ENCODE assay signal across 8 mouse cellular contexts in the genomic region with DNA sequence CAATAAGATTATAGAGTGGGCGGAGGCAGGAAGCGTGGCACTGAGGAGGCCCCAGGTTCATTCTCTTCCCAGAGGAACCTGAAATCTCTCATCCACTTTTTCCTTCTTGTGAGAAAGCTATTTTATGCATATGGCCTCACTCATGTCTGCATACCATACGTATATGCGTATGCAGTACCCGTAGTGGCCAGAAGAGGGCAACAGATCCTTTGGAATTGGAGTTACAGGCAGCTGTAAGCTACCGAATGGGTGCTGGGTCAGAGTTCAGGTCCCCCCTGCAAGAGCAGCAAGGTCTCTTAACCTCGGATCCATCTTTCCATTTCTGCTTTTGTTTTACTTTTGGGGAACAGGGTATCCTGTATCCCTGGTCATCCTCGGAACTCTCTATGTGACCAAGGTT. TPM values are rescaled to one million over a fixed set of nuclear protein-coding genes. Genes with fewer than 3 reads are reported as not detected.
DNase-seq lines count a peak whose midpoint lies in the region; ATAC-seq and TF ChIP-seq lines count a peak whose summit lies in the region.

No protein-coding gene starts in this region.

- no peak overlapping the region for H3K27ac ChIP-seq in hindbrain, embryonic 14.5 days
- H3K27ac ChIP-seq in hindbrain, embryonic 13.5 days: no peak overlapping the region
- H3K27ac ChIP-seq in MEL (ENCODE audit: control insufficient read depth, low read depth, low read length): no peak overlapping the region
- no peak overlapping the region for H3K27ac ChIP-seq in limb, embryonic 10.5 days
- no peak overlapping the region for H3K27ac ChIP-seq in heart, embryonic 12.5 days (ENCODE audit: poor library complexity, severe bottlenecking)

- H3K9me3 ChIP-seq in hindbrain, embryonic 14.5 days (ENCODE audit: control insufficient read depth, low read length): no peaks in the 10 kb centered on the region
- no peaks in the 10 kb centered on the region for H3K9me3 ChIP-seq in hindbrain, embryonic 13.5 days
- no peaks in the 10 kb centered on the region for H3K9me3 ChIP-seq in MEL (replicated peaks; ENCODE audit: insufficient read depth, low read length)
- H3K9me3 ChIP-seq in limb, embryonic 10.5 days (replicated peaks): no peaks in the 10 kb centered on the region
- H3K9me3 ChIP-seq in heart, embryonic 12.5 days (replicated peaks): 0 out of 2 replicates have a peak, but pooled peaks cover 3% of the 10 kb centered on the region

- H3K9ac ChIP-seq in hindbrain, embryonic 14.5 days: no peak overlapping the region
- H3K9ac ChIP-seq in hindbrain, embryonic 13.5 days: no peak overlapping the region
- no peak overlapping the region for H3K9ac ChIP-seq in MEL (ENCODE audit: control insufficient read depth, low read depth, low read length, poor library complexity, severe bottlenecking)
- H3K9ac ChIP-seq in heart, embryonic 12.5 days: no peak overlapping the region

- no peaks in the 10 kb centered on the region for H3K27me3 ChIP-seq in hindbrain, embryonic 14.5 days (ENCODE audit: control insufficient read depth, insufficient read depth, low read length)
- H3K27me3 ChIP-seq in hindbrain, embryonic 13.5 days: no peaks in the 10 kb centered on the region
- no peaks in the 10 kb centered on the region for H3K27me3 ChIP-seq in MEL (ENCODE audit: control insufficient read depth in 1 of 2, insufficient read depth in 2 of 2, low read length in 2 of 2)
- H3K27me3 ChIP-seq in limb, embryonic 10.5 days (ENCODE audit: low read depth, poor library complexity, severe bottlenecking): no peaks in the 10 kb centered on the region
- no peaks in the 10 kb centered on the region for H3K27me3 ChIP-seq in heart, embryonic 12.5 days (replicated peaks)

- DNase-seq in hindbrain, embryonic 14.5 days (ENCODE audit: low spot score): peak; percentile 45
- peak; percentile 75 to 77 for DNase-seq in B cell, adult 2 months
- peak; percentile 87 for DNase-seq in MEL (ENCODE audit: low read depth, low spot score)
- DNase-seq in cerebellum, postnatal 10 days: peak; percentile 69 to 76
- peak; percentile 74 for DNase-seq in limb, embryonic 10.5 days (ENCODE audit: low spot score)
- DNase-seq in retina, embryonic 14.5 days (ENCODE audit: low spot score): peak; percentile 64

- no peak overlapping the region for H3K4me3 ChIP-seq in hindbrain, embryonic 14.5 days (replicated peaks; ENCODE audit: low read length)
- no peak overlapping the region for H3K4me3 ChIP-seq in hindbrain, embryonic 13.5 days
- no peak overlapping the region for H3K4me3 ChIP-seq in MEL (ENCODE audit: control insufficient read depth in 1 of 2, insufficient read depth in 1 of 2, low read depth in 2 of 2, low read length in 2 of 2)
- no peak overlapping the region for H3K4me3 ChIP-seq in limb, embryonic 10.5 days
- no peak overlapping the region for H3K4me3 ChIP-seq in heart, embryonic 12.5 days

- no peaks in the 10 kb centered on the region for H3K36me3 ChIP-seq in hindbrain, embryonic 14.5 days (replicated peaks; ENCODE audit: control insufficient read depth, insufficient read depth)
- no peaks in the 10 kb centered on the region for H3K36me3 ChIP-seq in hindbrain, embryonic 13.5 days
- peaks cover 0 to 4% of the 10 kb centered on the region in 2 experiments; a peak in 1 of 4 replicates for H3K36me3 ChIP-seq in MEL (ENCODE audit: control insufficient read depth in 1 of 2, insufficient read depth in 2 of 2, low read length in 2 of 2)
- no peaks in the 10 kb centered on the region for H3K36me3 ChIP-seq in limb, embryonic 10.5 days
- H3K36me3 ChIP-seq in heart, embryonic 12.5 days: no peaks in the 10 kb centered on the region

- no peak for TF ChIP-seq POLR2A in MEL (IDR thresholded peaks at IDR 0.05; ENCODE audit: control insufficient read depth in 1 of 2, insufficient read depth in 1 of 2, low read depth in 1 of 2, low read length in 2 of 2, poor library complexity in 1 of 2)

- peak; percentile 83 for TF ChIP-seq RAD21 in MEL (IDR thresholded peaks at IDR 0.05; ENCODE audit: low read depth, low read length)

- no peak overlapping the region for H3K4me2 ChIP-seq in hindbrain, embryonic 14.5 days (replicated peaks)
- H3K4me2 ChIP-seq in hindbrain, embryonic 13.5 days: no peak overlapping the region
- no peak overlapping the region for H3K4me2 ChIP-seq in heart, embryonic 12.5 days

- ATAC-seq in hindbrain, embryonic 14.5 days (ENCODE audit: low FRiP score): no peak
- no peak for ATAC-seq in hindbrain, embryonic 13.5 days (ENCODE audit: low FRiP score)
- ATAC-seq in heart, embryonic 12.5 days (ENCODE audit: insufficient number of reproducible peaks, low FRiP score): no peak

- TF ChIP-seq EP300 in MEL (IDR thresholded peaks at IDR 0.05; ENCODE audit: low read depth in 1 of 2, low read length in 2 of 2): no peak

- WGBS in hindbrain, embryonic 14.5 days: 72% methylated on average over 8 of the region's 8 CpGs
- 69% methylated on average over 8 of the region's 8 CpGs for WGBS in hindbrain, embryonic 13.5 days
- 69% methylated on average over 8 of the region's 8 CpGs for WGBS in limb, embryonic 10.5 days
- WGBS in heart, embryonic 12.5 days: 63% methylated on average over 8 of the region's 8 CpGs

- no peaks in the 10 kb centered on the region; the same call in 1 of the 2 replicates for H3K4me1 ChIP-seq in hindbrain, embryonic 14.5 days (replicated peaks; ENCODE audit: control insufficient read depth, insufficient read depth, low read length)
- 0 out of 2 replicates have a peak, but pooled peaks cover 5% of the 10 kb centered on the region for H3K4me1 ChIP-seq in hindbrain, embryonic 13.5 days (replicated peaks)
- peaks cover 2 to 8% of the 10 kb centered on the region in 2 experiments; a peak in 2 of 4 replicates for H3K4me1 ChIP-seq in MEL (ENCODE audit: control insufficient read depth in 1 of 2, insufficient read depth in 2 of 2, low read length in 2 of 2)
- peaks cover 34% of the 10 kb centered on the region for H3K4me1 ChIP-seq in limb, embryonic 10.5 days
- peaks cover 10% of the 10 kb centered on the region for H3K4me1 ChIP-seq in heart, embryonic 12.5 days (replicated peaks)

- peak; percentile 68 to 98 (median 88) for TF ChIP-seq CTCF in MEL (IDR thresholded peaks at IDR 0.05 in 2 of 3, conservative IDR thresholded peaks at IDR 0.05 in 1 of 3; ENCODE audit: control insufficient read depth in 1 of 3, insufficient read depth in 1 of 3, low read depth in 2 of 3, low read length in 3 of 3, poor library complexity in 1 of 3, severe bottlenecking in 1 of 3)

- no peaks in the 10 kb centered on the region for H3K79me2 ChIP-seq in MEL (ENCODE audit: control insufficient read depth, insufficient read depth, low read length, poor library complexity)

TF ChIP-seq in MEL, 35 proteins besides CTCF, POLR2A, EP300 and RAD21:
- TF ChIP-seq GABPA (IDR thresholded peaks at IDR 0.05; ENCODE audit: low read depth, low read length) (no peak), USF1 (IDR thresholded peaks at IDR 0.05; ENCODE audit: low read depth, low read length) (0 out of 2 replicates have a peak, but pooled peaks have one; percentile 9), SMC3 (IDR thresholded peaks at IDR 0.05; ENCODE audit: low read depth, low read length) (peak; percentile 85), ELF1 (IDR thresholded peaks at IDR 0.05; ENCODE audit: low read depth, low read length) (no peak), ZC3H11A (IDR thresholded peaks at IDR 0.05; ENCODE audit: low read depth, low read length) (peak; percentile 83)

RNA-seq across cellular contexts. Expression of a gene that starts 45.7 kb away (rescaled TPM):
- 13.5 and 13.6 TPM in 2 replicates for polyA plus RNA-seq in hindbrain, embryonic 14.5 days (2014; fragmentation: Nextera tagmentation; extraction: Ambion mirVana)
- polyA plus RNA-seq in hindbrain, embryonic 13.5 days (2015; fragmentation: Nextera tagmentation; extraction: Ambion mirVana): 10.7 and 13.4 TPM in 2 replicates
- 12.2 and 13.4 TPM in 2 replicates for total RNA-seq in MEL (2012; rRNA removed)
- polyA plus RNA-seq in MEL (2012; ENCODE audit: insufficient read depth in 1 of 2, insufficient read length in 2 of 2, low read depth in 1 of 2, low replicate concordance in 2 of 2, missing spikeins in 1 of 2): 10 to 100 TPM in 1 of 2 experiments, not detected in 1; 12.1 TPM
- polyA plus RNA-seq in limb, embryonic 10.5 days (2016; fragmentation: Nextera tagmentation; extraction: Ambion mirVana): 16.2 and 21.4 TPM in 2 replicates
- polyA plus RNA-seq in heart, embryonic 12.5 days (2016; fragmentation: Nextera tagmentation; extraction: Ambion mirVana): 15.8 and 16.0 TPM in 2 replicates
